Mouse (Mus musculus) forebrain, embryonic 16.5 days (tissue): ENCODE data around the gene Wdr18. TPM values are rescaled to one million over a fixed set of nuclear protein-coding genes. Genes with fewer than 3 reads are reported as not detected.

Experiments used
- ATAC-seq: fragments of 200-750 bp; cut with Nextera tagmentation; 2 replicates; pipeline ENCODE4 v1.8.0; 2017; ENCODE audit warnings: mild to moderate bottlenecking, moderate library complexity
- H3K27ac ChIP-seq: fragments of 300-500 bp; sonication (generic); 2 replicates; pipeline ENCODE4 v1.5.1; 2014; ENCODE audit warnings: low read length, control low read depth
- H3K27me3 ChIP-seq: fragments of 300-500 bp; sonication (generic); replicated peaks from 2 replicates; pipeline ENCODE4 v1.6.1; 2014; ENCODE audit warnings: low read length; ENCODE audit not compliant: control insufficient read depth, insufficient read depth
- H3K36me3 ChIP-seq: fragments of 300-500 bp; sonication (generic); 2 replicates; pipeline ENCODE4 v1.6.1; 2014; ENCODE audit not compliant: control insufficient read depth, insufficient read depth
- H3K4me1 ChIP-seq: fragments of 300-500 bp; sonication (generic); replicated peaks from 2 replicates; pipeline ENCODE4 v1.6.1; 2014; ENCODE audit warnings: low read length; ENCODE audit not compliant: control insufficient read depth, insufficient read depth
- H3K4me2 ChIP-seq: fragments of 300-500 bp; sonication (generic); 2 replicates; pipeline ENCODE4 v1.6.1; 2014; ENCODE audit warnings: mild to moderate bottlenecking, low read length, control low read depth
- H3K4me3 ChIP-seq: fragments of 300-500 bp; sonication (generic); replicated peaks from 2 replicates; pipeline ENCODE4 v1.5.1; 2014; ENCODE audit warnings: mild to moderate bottlenecking, low read length, control low read depth
- H3K9ac ChIP-seq: fragments of 300-500 bp; sonication (generic); replicated peaks from 2 replicates; pipeline ENCODE4 v1.6.1; 2014; ENCODE audit warnings: low read depth, low read length, control low read depth
- H3K9me3 ChIP-seq: fragments of 300-500 bp; sonication (generic); 2 replicates; pipeline ENCODE4 v1.6.1; 2016; ENCODE audit warnings: low read length; ENCODE audit not compliant: control insufficient read depth
- WGBS: fragments of 180-500 bp; shearing (Covaris S2); extraction: QIAGEN DNeasy Blood & Tissue Kit; methylation state at CpG from one replicate; pipeline ENCODE4 v1.1.7; 2014; 5-methylcytosine and 5-hydroxymethylcytosine counted together
- polyA plus RNA-seq: library from polyadenylated mRNA; unstranded; fragments of >200 nt; fragmentation: Nextera tagmentation; extraction: Ambion mirVana; gene quantifications from 2 replicates; pipeline ENCODE4 v1.2.1, GENCODE M21; 2015

Gene Wdr18
- polyA plus RNA-seq, 1 experiment from 2014 or later, result 97.7 TPM

DNA sequence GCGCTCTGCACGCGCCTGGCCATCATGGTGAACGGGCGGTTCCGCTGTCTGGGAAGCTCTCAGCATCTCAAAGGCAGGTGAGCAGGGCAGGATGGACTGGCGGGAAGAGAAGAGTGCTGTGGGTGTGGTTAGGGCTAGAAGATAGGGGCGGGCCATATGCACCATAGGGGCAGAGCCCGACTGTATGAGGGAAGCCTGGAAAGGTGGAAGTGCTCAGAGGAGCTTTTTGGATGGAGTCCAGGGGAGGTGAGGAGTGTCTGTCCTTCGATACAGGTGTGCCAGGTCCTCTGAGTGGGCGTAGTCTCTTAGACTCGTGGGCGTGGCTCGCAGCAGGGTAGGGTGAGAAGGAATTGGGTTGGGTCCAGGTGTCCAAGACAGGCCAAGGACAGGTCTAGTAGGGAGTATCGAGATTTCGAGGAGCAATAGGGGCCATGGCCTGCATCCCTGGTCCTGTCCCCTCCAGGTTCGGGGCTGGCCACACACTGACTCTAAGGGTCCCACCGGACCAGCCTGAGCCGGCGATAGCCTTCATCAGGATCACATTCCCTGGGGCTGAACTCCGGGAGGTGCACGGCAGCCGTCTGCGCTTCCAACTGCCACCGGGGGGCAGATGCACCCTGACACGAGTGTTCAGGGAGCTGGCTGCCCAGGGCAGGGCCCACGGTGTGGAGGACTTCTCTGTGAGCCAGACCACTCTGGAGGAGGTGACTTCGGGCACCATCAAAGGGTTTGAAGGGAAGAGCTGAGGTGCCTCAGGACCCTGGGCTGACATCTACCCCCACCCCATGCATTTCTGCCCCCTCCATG is 54.7 kb downstream of the Wdr18 start:
- no peak overlapping the region for H3K27ac ChIP-seq
- no peak overlapping the region for H3K4me3 ChIP-seq
- WGBS, result 21% methylated on average over 28 of the region's 28 CpGs
- no peak overlapping the region for H3K9ac ChIP-seq
- peaks cover 62% of the 10 kb centered on the region for H3K27me3 ChIP-seq
- no peaks in the 10 kb centered on the region for H3K4me1 ChIP-seq
- no peak overlapping the region for H3K4me2 ChIP-seq
- H3K9me3 ChIP-seq, result peaks cover 16% of the 10 kb centered on the region
- peaks cover 7% of the 10 kb centered on the region; the same call in 1 of the 2 replicates for H3K36me3 ChIP-seq
- no peak for ATAC-seq

DNA sequence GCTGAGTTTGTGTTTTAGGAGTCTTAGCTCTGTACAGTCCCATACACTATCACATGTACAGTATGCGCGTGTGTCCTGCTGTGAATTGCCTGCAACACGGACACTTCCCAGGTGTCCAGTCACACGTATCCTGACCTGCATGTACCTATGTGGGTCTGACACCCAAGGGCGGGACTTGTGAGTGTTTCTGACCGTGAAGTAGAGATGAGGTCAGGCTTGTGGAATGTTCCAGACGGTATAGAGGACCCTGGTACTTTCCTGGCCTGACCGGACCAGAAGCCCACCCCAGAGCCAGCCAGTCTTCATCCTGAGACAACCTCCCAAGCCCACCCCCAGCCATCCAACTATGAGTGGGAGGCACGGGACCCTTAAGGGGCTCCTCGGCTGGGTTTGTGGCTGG is 55.6 kb downstream of the Wdr18 start:
- Histone ChIP-seq H3K4me2 (no peak overlapping the region), H3K9me3 (peaks cover 7% of the 10 kb centered on the region), H3K9ac (no peak overlapping the region), H3K36me3 (peaks cover 5% of the 10 kb centered on the region; the same call in 1 of the 2 replicates), H3K27ac (no peak overlapping the region), H3K27me3 (peaks cover 62% of the 10 kb centered on the region), H3K4me3 (no peak overlapping the region), H3K4me1 (no peaks in the 10 kb centered on the region)
- no peak for ATAC-seq
- 79% methylated on average over 10 of the region's 10 CpGs for WGBS

DNA sequence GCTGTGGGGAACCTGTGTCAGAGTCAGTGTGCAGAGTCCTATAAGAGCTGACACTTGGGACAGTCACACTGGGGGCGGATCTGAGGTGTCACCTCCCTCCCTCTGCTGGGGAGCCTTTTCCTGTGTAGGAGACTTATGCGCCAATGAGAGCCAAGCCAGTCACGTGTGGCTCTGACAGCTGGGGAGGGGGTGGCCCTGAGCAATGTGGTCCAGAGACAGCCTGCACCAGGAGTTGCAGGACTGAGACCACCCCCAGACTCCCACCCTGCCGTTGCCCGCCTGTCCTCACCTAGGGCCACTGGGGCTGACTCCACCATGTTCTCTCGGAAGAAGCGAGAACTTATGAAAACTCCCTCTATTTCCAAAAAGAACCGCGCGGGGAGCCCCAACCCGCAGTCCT is 56.6 kb downstream of the Wdr18 start, which contains the start of gene Arhgap45:
Gene Arhgap45 (plus strand): TSS at position 143 of the 400 bp plus-strand sequence.
- Histone ChIP-seq H3K4me3 (no peak within 1 kb of the TSS), H3K27ac (no peak within 1 kb of the TSS), H3K9ac (no peak within 1 kb of the TSS), H3K36me3 (no peaks in the 10 kb centered on the region), H3K4me2 (no peak within 1 kb of the TSS), H3K27me3 (peaks cover 65% of the 10 kb centered on the region), H3K9me3 (no peaks in the 10 kb centered on the region; the same call in 1 of the 2 replicates), H3K4me1 (no peaks in the 10 kb centered on the region)
- 70% methylated on average over 11 of the region's 11 CpGs for WGBS
- no peak for ATAC-seq

DNA sequence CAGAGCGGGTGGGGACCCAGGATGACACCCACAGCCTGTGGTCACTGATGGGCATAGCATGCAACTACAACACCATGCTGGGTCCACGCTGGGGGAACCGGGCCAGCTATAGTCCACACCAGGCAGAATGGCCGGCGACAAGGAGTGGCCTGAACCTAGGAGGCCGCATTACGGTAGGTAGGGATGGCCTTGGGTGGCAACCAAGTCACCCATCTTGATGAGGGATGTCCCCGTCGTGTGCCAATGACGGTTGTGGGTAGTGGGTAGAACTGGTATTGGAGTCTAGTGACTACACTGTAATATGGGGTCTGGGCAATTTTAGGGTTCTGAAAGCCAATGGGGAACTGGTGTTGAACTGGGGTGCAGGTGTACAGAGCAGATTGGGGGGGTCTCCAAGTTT is 57.0 kb downstream of the Wdr18 start:
- Histone ChIP-seq H3K27me3 (peaks cover 62% of the 10 kb centered on the region), H3K27ac (no peak overlapping the region), H3K4me3 (no peak overlapping the region), H3K9me3 (no peaks in the 10 kb centered on the region; the same call in 1 of the 2 replicates), H3K9ac (no peak overlapping the region), H3K36me3 (no peaks in the 10 kb centered on the region), H3K4me1 (no peaks in the 10 kb centered on the region), H3K4me2 (no peak overlapping the region)
- ATAC-seq, result no peak
- WGBS, result 84% methylated on average over 10 of the region's 10 CpGs

DNA sequence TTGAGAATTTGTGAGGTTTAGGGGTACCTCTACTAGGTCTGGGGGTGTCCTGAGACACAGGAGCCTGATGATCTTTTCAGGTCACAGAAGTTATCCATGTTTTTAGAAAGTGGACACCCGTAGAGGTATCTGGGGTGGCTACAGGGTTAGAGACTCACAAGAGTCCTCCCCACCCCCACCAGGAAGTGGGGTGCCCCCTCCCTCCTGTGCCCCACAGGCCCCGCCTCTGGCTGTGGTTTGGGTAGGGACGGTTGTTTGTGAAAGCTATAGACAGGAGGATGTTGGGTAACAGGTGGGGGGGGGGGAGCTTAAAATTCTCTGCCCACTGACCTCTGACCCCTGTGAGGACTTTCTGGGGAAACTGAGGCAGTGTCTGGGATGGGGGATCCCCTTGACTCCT is 57.4 kb downstream of the Wdr18 start:
- H3K4me1 ChIP-seq, result no peaks in the 10 kb centered on the region
- no peak overlapping the region for H3K4me3 ChIP-seq
- no peak for ATAC-seq
- no peaks in the 10 kb centered on the region for H3K9me3 ChIP-seq
- no peak overlapping the region for H3K4me2 ChIP-seq
- no peak overlapping the region for H3K9ac ChIP-seq
- H3K36me3 ChIP-seq, result no peaks in the 10 kb centered on the region
- H3K27ac ChIP-seq, result no peak overlapping the region
- peaks cover 58% of the 10 kb centered on the region for H3K27me3 ChIP-seq
- 80% methylated on average over 3 of the region's 3 CpGs for WGBS

DNA sequence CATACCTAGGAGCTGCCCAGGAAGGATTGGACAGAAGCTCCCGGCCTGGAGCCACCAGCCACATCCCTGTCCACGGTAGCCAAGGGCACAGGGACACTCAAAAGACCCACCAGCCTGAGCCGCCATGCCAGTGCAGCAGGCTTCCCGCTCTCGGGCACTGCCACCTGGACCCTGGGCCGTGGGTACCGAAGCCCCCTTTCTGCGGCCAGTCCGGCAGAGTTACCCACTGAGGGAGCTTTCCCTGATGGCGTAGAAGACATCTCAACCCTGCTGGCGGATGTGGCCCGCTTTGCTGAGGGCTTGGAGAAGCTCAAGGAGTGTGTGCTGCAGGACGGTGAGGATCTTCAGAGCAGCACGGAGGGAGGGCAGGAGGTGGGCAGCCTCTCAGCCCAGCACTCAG is 57.8 kb downstream of the Wdr18 start:
- H3K4me2 ChIP-seq, result no peak overlapping the region
- peaks cover 54% of the 10 kb centered on the region for H3K27me3 ChIP-seq
- no peak overlapping the region for H3K9ac ChIP-seq
- no peaks in the 10 kb centered on the region for H3K4me1 ChIP-seq
- H3K27ac ChIP-seq, result no peak overlapping the region
- WGBS, result 80% methylated on average over 14 of the region's 14 CpGs
- no peaks in the 10 kb centered on the region for H3K36me3 ChIP-seq
- no peak for ATAC-seq
- H3K4me3 ChIP-seq, result no peak overlapping the region
- no peaks in the 10 kb centered on the region for H3K9me3 ChIP-seq

DNA sequence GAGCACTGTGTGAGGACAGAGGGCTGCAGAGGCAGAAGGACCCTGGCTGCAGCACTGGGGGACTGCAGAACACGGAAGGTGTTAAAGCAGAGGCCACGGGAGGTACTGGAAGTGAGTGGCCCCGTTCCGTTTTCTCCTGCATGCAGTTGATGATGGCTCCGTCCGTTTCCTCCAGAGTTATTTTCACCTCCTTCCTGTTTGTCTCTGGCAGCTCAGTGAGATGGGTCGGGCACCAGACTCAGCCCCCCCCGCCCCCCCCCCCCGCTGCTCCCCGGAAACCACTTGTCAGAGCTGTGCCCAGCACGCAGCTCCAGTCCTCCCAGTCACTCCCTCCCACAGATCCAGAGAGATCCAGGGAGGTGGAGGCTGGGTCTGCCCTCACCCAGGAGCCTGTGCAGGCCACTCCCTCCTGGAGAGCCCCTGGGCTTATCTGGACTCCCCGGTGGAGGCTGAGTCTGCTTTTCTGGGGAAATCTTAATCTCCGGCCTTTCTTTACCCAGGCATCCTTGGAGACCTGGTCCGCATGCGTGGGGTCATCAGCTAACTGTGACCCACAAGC is 58.9 kb downstream of the Wdr18 start:
- Histone ChIP-seq H3K4me1 (no peaks in the 10 kb centered on the region), H3K27me3 (peaks cover 44% of the 10 kb centered on the region)

DNA sequence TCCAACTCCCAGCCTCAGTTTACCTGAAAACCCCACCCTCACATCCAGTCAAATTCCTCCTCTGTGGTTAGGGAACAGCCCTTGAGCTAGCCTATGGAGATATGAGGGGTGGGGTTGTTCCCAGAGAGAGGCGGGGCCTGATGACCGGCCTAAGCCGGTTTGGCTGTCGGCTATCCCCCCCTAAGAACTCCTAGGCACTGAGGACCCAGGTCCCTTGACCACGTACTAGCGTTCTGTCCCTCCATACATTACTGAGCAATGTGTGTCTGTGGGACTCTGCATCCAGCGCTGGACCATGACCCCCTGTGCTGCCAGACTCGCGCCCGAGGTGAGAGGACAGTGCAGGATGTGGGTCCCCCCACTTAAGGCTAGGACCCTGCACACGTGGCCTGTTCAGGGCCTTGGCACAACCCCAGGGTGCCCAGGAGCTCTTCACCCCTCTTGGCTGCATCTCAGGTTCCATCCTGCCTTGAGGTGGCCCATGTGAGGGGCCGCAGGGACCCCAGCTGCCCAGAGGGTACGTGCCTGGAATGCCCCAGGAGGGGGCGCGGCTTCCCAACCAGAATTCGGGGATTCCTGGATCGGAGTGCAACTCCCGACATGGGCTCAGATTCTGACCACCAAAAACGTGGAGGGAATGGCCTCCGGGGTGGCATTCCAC is 59.6 kb downstream of the Wdr18 start:
- no peaks in the 10 kb centered on the region for H3K4me1 ChIP-seq
- peaks cover 36% of the 10 kb centered on the region for H3K27me3 ChIP-seq
- no peak overlapping the region for H3K27ac ChIP-seq
- no peaks in the 10 kb centered on the region for H3K36me3 ChIP-seq
- 5% methylated on average over 20 of the region's 20 CpGs for WGBS
- no peaks in the 10 kb centered on the region for H3K9me3 ChIP-seq
- H3K9ac ChIP-seq, result peak overlapping the region; percentile 31; the same call in 1 of the 2 replicates
- H3K4me3 ChIP-seq, result no peak overlapping the region
- no peak overlapping the region for H3K4me2 ChIP-seq
- ATAC-seq, result no peak

More for the DNA sequence above, 58.9 kb downstream of the Wdr18 start:
- WGBS, result 9% methylated on average over 15 of the region's 15 CpGs
- no peaks in the 10 kb centered on the region for H3K36me3 ChIP-seq
- no peak overlapping the region for H3K9ac ChIP-seq
- no peak overlapping the region for H3K27ac ChIP-seq
- H3K9me3 ChIP-seq, result no peaks in the 10 kb centered on the region
- no peak for ATAC-seq
- H3K4me3 ChIP-seq, result no peak overlapping the region
- no peak overlapping the region for H3K4me2 ChIP-seq
